Mouse (Mus musculus): ENCODE measurements at regions not wholly inside any gene's neighbourhood (a gene's known extent, or its start where the extent isn't known, plus 50 kb on each side); places are given as distances from the start of the nearest gene placed in this dataset.

GRCm38 (mm10) chr5:33512253-33512884, 78.6 kb upstream of the Nkx1-1 start:
- DNase-seq (ENCODE audit: low spot score in 2 of 2): no peak

GRCm38 (mm10) chr5:33511529-33512252, 77.9 kb upstream of the Nkx1-1 start:
- no peak for DNase-seq (ENCODE audit: low spot score in 2 of 2)

- no peak for DNase-seq (ENCODE audit: low spot score in 2 of 2)
Observed at GRCm38 (mm10) chr5:33505786-33506185, 72.0 kb upstream of the Nkx1-1 start.

GRCm38 (mm10) chr5:33501735-33502495, 68.1 kb upstream of the Nkx1-1 start:
- DNase-seq (ENCODE audit: low spot score in 2 of 2): no peak

- no peak for DNase-seq (ENCODE audit: low spot score in 2 of 2)
Observed at GRCm38 (mm10) chr5:33501211-33501610, 67.4 kb upstream of the Nkx1-1 start.

- peak; percentile 44 to 78 for DNase-seq (ENCODE audit: low spot score in 2 of 2)
Observed at GRCm38 (mm10) chr5:33495900-33496529, 62.2 kb upstream of the Nkx1-1 start.

GRCm38 (mm10) chr5:33495276-33495675, 61.5 kb upstream of the Nkx1-1 start:
- no peak for DNase-seq (ENCODE audit: low spot score in 2 of 2)

GRCm38 (mm10) chr5:33492604-33493315, 59.0 kb upstream of the Nkx1-1 start:
- peak; percentile 15 to 17 for DNase-seq (ENCODE audit: low spot score in 2 of 2)

GRCm38 (mm10) chr5:33489286-33489685, 55.5 kb upstream of the Nkx1-1 start:
- no peak for DNase-seq (ENCODE audit: low spot score in 2 of 2)

GRCm38 (mm10) chr5:33488152-33488561, 54.4 kb upstream of the Nkx1-1 start:
- DNase-seq (ENCODE audit: low spot score in 2 of 2): no peak

GRCm38 (mm10) chr5:33485765-33486164, 52.0 kb upstream of the Nkx1-1 start:
- no peak for DNase-seq (ENCODE audit: low spot score in 2 of 2)

Measured in layer of hippocampus, adult 8-10 months (tissue).